Mouse (Mus musculus) heart, embryonic 12.5 days (tissue): ENCODE measurements around the gene Creb3l1. TPM values are rescaled to one million over a fixed set of nuclear protein-coding genes. Genes with fewer than 3 reads are reported as not detected.
A peak's percentile ranks its signal among the peaks of the same experiment; 100 is the strongest.

ENCODE experiments used
- ATAC-seq: fragments of 200-750 bp; cut with Nextera tagmentation; 2 replicates; pipeline ENCODE4 v1.8.0; 2017; ENCODE audit warnings: moderate TSS enrichment, moderate library complexity; ENCODE audit not compliant: insufficient number of reproducible peaks, low FRiP score
- H3K27ac ChIP-seq: fragments of 300-500 bp; sonication (generic); 2 replicates; pipeline ENCODE4 v1.5.1; 2016; ENCODE audit warnings: mild to moderate bottlenecking, moderate library complexity; ENCODE audit not compliant: poor library complexity, severe bottlenecking
- H3K27me3 ChIP-seq: fragments of 300-500 bp; sonication (generic); replicated peaks from 2 replicates; pipeline ENCODE4 v1.6.1; 2016; ENCODE audit warnings: mild to moderate bottlenecking, moderate library complexity
- H3K36me3 ChIP-seq: fragments of 300-500 bp; sonication (generic); 2 replicates; pipeline ENCODE4 v1.6.1; 2016; ENCODE audit warnings: mild to moderate bottlenecking, moderate library complexity
- H3K4me1 ChIP-seq: fragments of 300-500 bp; sonication (generic); replicated peaks from 2 replicates; pipeline ENCODE4 v1.6.1; 2016; ENCODE audit warnings: mild to moderate bottlenecking
- H3K4me2 ChIP-seq: fragments of 300-500 bp; sonication (generic); 2 replicates; pipeline ENCODE4 v1.6.1; 2016; ENCODE audit warnings: mild to moderate bottlenecking, moderate library complexity
- H3K4me3 ChIP-seq: fragments of 300-500 bp; sonication (generic); 2 replicates; pipeline ENCODE4 v1.5.1; 2016; ENCODE audit warnings: mild to moderate bottlenecking
- H3K9ac ChIP-seq: fragments of 300-500 bp; sonication (generic); 2 replicates; pipeline ENCODE4 v1.6.1; 2016; ENCODE audit warnings: mild to moderate bottlenecking, moderate library complexity
- H3K9me3 ChIP-seq: fragments of 300-500 bp; sonication (generic); replicated peaks from 2 replicates; pipeline ENCODE4 v1.6.1; 2016; ENCODE audit warnings: mild to moderate bottlenecking, moderate library complexity
- WGBS: fragments of 180-500 bp; shearing (Covaris S2); methylation state at CpG from one replicate; pipeline ENCODE4 v1.1.7; 2016; 5-methylcytosine and 5-hydroxymethylcytosine counted together
- polyA plus RNA-seq: library from polyadenylated mRNA; unstranded; fragments of >200 nt; fragmentation: Nextera tagmentation; extraction: Ambion mirVana; gene quantifications from 2 replicates; pipeline ENCODE4 v1.2.1, GENCODE M21; 2016

The Creb3l1 gene
- polyA plus RNA-seq, 1 experiment from 2014 or later: 6.7 TPM

- no peak overlapping the region for H3K9ac ChIP-seq
- no peaks in the 10 kb centered on the region; the same call in 1 of the 2 replicates for H3K4me1 ChIP-seq
- no peak for ATAC-seq
- no peak overlapping the region for H3K4me2 ChIP-seq
- 62% methylated on average over 9 of the region's 9 CpGs for WGBS
- H3K9me3 ChIP-seq: no peaks in the 10 kb centered on the region
- H3K36me3 ChIP-seq: no peaks in the 10 kb centered on the region
- no peak overlapping the region for H3K27ac ChIP-seq
- H3K27me3 ChIP-seq: no peaks in the 10 kb centered on the region
- no peak overlapping the region for H3K4me3 ChIP-seq
Measured at GRCm38 (mm10) chr2:92034273-92034672, 10.0 kb upstream of the Creb3l1 start.

- no peak overlapping the region for H3K27ac ChIP-seq
- H3K9me3 ChIP-seq: no peaks in the 10 kb centered on the region
- no peaks in the 10 kb centered on the region for H3K36me3 ChIP-seq
- no peak overlapping the region for H3K9ac ChIP-seq
- no peak overlapping the region for H3K4me3 ChIP-seq
- H3K4me1 ChIP-seq: peaks cover 18% of the 10 kb centered on the region
- H3K27me3 ChIP-seq: no peaks in the 10 kb centered on the region
- 77% methylated on average over 8 of the region's 8 CpGs for WGBS
- no peak for ATAC-seq
- H3K4me2 ChIP-seq: no peak overlapping the region
Measured at GRCm38 (mm10) chr2:92030554-92030953, 6.3 kb upstream of the Creb3l1 start.

DNA sequence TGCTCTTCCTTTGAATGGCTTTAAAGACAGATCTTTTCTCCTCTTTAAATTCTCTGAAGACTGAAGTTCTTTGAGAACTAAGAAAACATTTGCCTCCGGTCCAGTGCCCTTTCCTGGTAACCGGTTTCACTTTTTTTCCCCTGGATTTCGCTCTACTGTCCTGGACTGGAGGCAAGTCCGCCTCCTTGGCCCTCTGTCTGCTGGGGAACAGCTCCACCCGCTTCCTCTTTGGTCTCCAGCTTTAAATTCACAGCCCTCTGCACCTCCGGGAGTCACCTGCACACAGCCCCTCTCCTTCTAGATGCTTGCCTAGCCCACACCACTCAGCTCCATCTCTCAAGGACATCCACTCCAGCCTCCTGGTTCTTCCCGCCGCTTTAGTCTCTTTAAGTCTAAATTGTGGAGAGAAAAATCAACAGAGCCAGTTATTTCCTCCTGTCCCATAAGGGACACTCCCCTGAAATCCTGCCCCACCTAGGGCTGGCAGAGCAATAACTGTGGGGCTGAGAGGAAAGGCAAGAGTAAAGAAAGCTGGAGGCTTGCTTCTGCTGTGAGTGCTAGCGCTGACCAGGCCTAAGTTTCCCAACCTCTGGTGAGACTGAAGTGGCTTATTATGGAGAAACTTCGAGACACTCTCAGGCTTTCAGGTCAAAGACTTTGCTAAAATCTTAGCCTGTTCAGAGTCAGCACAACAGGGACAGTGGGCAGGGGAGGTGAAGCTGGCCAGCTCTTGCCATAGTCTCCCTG lies 5.3 kb upstream of the Creb3l1 start:
- Histone ChIP-seq H3K36me3 (no peaks in the 10 kb centered on the region), H3K4me2 (no peak overlapping the region), H3K27ac (no peak overlapping the region; the same call in 1 of the 2 replicates), H3K9ac (no peak overlapping the region), H3K4me3 (no peak overlapping the region), H3K4me1 (peaks cover 18% of the 10 kb centered on the region), H3K27me3 (no peaks in the 10 kb centered on the region), H3K9me3 (no peaks in the 10 kb centered on the region)
- ATAC-seq: no peak
- WGBS: 71% methylated on average over 10 of the region's 10 CpGs

DNA sequence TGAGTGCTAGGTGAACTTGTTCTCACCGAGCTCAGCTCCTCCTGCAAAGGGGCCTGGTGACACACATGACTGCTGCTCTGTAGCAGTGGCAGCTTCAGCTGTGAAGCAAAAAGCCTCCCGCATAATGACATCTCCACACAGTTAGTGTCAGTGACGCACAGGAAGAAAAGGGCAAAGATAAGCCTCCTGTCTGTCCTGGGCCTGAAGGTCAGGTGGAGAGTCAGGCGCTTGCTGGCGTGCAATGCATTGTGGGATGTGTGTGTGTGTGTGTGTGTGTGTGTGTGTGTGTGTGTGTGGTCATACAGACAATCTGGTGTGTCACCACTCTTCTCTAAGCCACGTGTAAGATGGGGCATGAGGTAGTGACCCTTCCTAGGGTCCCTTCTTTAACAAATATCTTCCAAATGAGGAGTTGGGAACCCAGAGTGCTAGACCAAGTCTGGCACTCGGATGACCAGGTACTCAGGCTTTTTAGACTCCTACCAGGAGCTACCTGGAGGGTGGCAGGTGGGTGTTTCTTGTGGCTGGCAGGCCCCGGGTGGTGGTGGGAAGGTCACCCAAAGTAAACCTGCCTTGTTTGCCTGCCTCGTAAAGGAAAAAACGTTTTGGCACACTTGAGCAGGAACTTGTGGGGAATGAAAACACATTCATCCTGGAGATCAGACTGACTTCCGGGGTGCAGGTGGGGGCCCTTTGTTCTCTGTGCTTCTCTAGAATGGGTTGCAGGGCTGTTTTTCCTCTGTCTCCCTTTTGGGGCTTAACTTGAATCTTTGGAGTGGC lies 3.7 kb upstream of the Creb3l1 start:
- Histone ChIP-seq H3K4me2 (no peak overlapping the region), H3K9ac (no peak overlapping the region), H3K4me1 (peaks cover 28% of the 10 kb centered on the region), H3K36me3 (no peaks in the 10 kb centered on the region), H3K27ac (peak overlapping the region; percentile 14; the same call in 1 of the 2 replicates), H3K4me3 (no peak overlapping the region), H3K9me3 (no peaks in the 10 kb centered on the region), H3K27me3 (no peaks in the 10 kb centered on the region)
- 37% methylated on average over 11 of the region's 11 CpGs for WGBS
- peak; percentile 54; the same call in 1 of the 2 replicates for ATAC-seq

- 55% methylated on average over 6 of the region's 6 CpGs for WGBS
- H3K27ac ChIP-seq: no peak overlapping the region
- no peaks in the 10 kb centered on the region for H3K36me3 ChIP-seq
- no peak overlapping the region for H3K9ac ChIP-seq
- H3K27me3 ChIP-seq: 0 out of 2 replicates have a peak, but pooled peaks cover 8% of the 10 kb centered on the region
- H3K4me1 ChIP-seq: peaks cover 44% of the 10 kb centered on the region
- ATAC-seq: no peak
- H3K4me3 ChIP-seq: no peak overlapping the region
- H3K9me3 ChIP-seq: no peaks in the 10 kb centered on the region
- no peak overlapping the region for H3K4me2 ChIP-seq
Measured at GRCm38 (mm10) chr2:92025966-92026365, 1.7 kb upstream of the Creb3l1 start.

- Histone ChIP-seq H3K4me3 (no peak overlapping the region), H3K9me3 (no peaks in the 10 kb centered on the region), H3K4me1 (peaks cover 48% of the 10 kb centered on the region), H3K27me3 (0 out of 2 replicates have a peak, but pooled peaks cover 8% of the 10 kb centered on the region), H3K27ac (no peak overlapping the region), H3K4me2 (no peak overlapping the region), H3K9ac (no peak overlapping the region), H3K36me3 (no peaks in the 10 kb centered on the region)
- ATAC-seq: no peak
- WGBS: 77% methylated on average over 2 of the region's 2 CpGs
Measured at GRCm38 (mm10) chr2:92025202-92025601, 900 bp upstream of the Creb3l1 start.

DNA sequence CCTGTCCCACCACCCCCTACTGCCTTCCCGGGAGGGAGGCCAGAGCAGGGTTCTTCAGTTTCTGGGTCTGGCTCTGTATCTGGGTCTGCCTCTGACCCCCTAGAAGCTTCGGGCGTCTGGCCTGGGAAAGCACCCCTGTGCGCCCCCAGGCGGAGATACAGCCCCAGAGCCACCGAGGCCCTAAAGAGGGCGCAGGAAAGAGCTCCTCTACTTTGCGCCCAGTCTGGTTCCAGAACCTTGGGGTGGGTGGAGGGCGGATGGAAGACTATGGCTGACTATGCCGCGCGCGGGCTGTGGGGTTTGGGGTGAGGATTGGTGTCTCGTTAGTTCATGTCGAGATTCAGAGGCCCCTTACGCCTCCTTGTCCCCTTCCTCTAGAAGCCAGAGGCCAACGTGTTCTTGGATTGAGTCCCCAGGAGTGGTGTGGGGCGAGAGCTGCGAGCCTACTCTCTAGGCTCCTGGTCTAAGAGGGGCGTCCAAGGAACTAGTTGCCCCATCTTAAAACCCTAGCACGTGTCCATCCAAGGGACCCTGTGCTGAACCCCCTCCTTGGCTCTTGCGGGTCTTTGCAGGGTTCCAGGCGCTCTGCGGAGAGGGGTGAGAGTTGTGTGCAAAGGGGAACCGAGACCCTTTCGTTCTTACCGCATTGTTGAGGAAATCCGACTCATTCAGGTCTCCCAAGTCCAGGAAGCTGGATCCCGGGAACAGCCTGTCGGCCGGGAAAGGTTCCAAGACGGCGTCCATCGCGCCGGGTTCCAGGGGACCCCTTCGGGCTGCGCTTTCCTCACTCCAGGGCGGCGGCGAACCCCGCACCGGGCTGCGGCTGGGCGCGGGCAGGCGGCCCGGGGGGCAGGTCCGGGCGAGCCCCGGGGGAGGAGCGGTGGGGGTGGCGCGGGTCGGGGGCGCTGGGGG lies 684 bp downstream of the Creb3l1 start:
- WGBS: 2% methylated on average over 45 of the region's 56 CpGs
- Histone ChIP-seq H3K27ac (peak overlapping the region; percentile 2; the same call in 1 of the 2 replicates), H3K27me3 (0 out of 2 replicates have a peak, but pooled peaks cover 8% of the 10 kb centered on the region), H3K4me3 (peak overlapping the region; percentile 80), H3K4me2 (peak overlapping the region; percentile 99), H3K9me3 (no peaks in the 10 kb centered on the region), H3K36me3 (no peaks in the 10 kb centered on the region), H3K4me1 (peaks cover 48% of the 10 kb centered on the region), H3K9ac (peak overlapping the region; percentile 88)
- ATAC-seq: peak; percentile 34

- Histone ChIP-seq H3K9me3 (no peaks in the 10 kb centered on the region), H3K9ac (no peak overlapping the region), H3K4me1 (peaks cover 43% of the 10 kb centered on the region), H3K27ac (peak overlapping the region; percentile 59; the same call in 1 of the 2 replicates), H3K27me3 (0 out of 2 replicates have a peak, but pooled peaks cover 8% of the 10 kb centered on the region), H3K4me3 (0 out of 2 replicates have a peak overlapping the region, but pooled peaks have one; percentile 5), H3K4me2 (peak overlapping the region; percentile 34), H3K36me3 (no peaks in the 10 kb centered on the region)
- WGBS: 12% methylated on average over 4 of the region's 4 CpGs
- ATAC-seq: 0 out of 2 replicates have a peak, but pooled peaks have one; percentile 26
Measured at GRCm38 (mm10) chr2:92020676-92021265, 3.5 kb downstream of the Creb3l1 start.

DNA sequence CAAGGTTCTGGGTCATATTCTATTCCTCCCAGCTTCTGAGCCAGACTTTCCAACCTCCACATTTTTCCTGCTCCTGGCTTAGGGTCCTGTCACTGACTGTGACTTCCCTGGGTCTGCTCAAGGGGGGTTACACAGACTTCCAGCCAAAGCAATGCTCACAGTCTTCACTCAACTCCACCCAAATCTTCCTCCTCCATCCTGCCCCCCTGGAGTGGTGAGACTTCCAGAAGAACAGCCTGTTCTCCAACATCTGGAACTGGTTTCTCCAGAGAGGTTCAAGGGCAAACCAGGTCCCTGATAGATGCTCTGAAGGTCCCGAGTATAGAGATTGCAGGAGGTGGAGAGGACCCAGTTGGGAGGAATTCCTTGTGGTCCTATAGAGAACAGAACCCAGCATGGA lies 6.9 kb downstream of the Creb3l1 start:
- Histone ChIP-seq H3K27ac (no peak overlapping the region), H3K4me1 (peaks cover 49% of the 10 kb centered on the region), H3K27me3 (0 out of 2 replicates have a peak, but pooled peaks cover 5% of the 10 kb centered on the region), H3K4me2 (no peak overlapping the region), H3K9me3 (no peaks in the 10 kb centered on the region), H3K4me3 (no peak overlapping the region), H3K36me3 (no peaks in the 10 kb centered on the region), H3K9ac (no peak overlapping the region)
- 53% methylated on average over 1 of the region's 1 CpGs for whole genome bisulfite sequencing
- no peak for ATAC-seq

DNA sequence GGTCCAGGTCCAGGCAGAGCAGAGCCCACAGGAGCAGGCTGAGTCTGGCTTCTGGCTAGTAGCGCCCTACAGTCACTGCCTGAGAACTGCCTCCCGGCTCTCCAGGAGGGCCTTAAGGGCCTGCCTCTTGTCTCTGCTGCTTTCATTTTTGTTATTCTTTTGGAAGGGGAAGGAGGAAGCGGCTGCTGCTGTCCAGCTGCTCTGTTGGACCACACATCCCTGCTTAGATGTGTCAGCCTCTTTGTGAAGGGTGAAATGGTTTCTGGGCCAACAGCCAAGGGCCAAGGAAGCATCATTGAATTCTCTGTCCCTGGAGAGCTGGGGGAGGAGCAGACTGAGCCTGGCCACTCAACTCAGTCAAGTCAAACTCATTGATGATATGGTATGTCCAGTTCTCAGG lies 7.3 kb downstream of the Creb3l1 start:
- no peak overlapping the region for H3K9ac ChIP-seq
- 0 out of 2 replicates have a peak, but pooled peaks cover under 1% of the 10 kb centered on the region for H3K27me3 ChIP-seq
- 0 out of 2 replicates have a peak overlapping the region, but pooled peaks have one; percentile 15 for H3K4me2 ChIP-seq
- H3K36me3 ChIP-seq: no peaks in the 10 kb centered on the region
- no peak overlapping the region for H3K27ac ChIP-seq
- no peak for ATAC-seq
- no peaks in the 10 kb centered on the region for H3K9me3 ChIP-seq
- 34% methylated on average over 3 of the region's 3 CpGs for WGBS
- H3K4me3 ChIP-seq: no peak overlapping the region
- H3K4me1 ChIP-seq: peaks cover 49% of the 10 kb centered on the region
